Mouse (Mus musculus) heart, postnatal 0 days (tissue): Measurements from ENCODE around the gene Bptf.

ENCODE experiments used
- CTCF ChIP-seq: IDR thresholded peaks from 2 replicates; pipeline ENCODE4 v1.5.1; 2016; ENCODE audit warnings: antibody characterized with exemption, control low read depth, low read depth
- EP300 ChIP-seq: IDR thresholded peaks from 2 replicates; pipeline ENCODE4 v1.6.1; 2016; ENCODE audit warnings: antibody characterized with exemption, low read depth

DNA sequence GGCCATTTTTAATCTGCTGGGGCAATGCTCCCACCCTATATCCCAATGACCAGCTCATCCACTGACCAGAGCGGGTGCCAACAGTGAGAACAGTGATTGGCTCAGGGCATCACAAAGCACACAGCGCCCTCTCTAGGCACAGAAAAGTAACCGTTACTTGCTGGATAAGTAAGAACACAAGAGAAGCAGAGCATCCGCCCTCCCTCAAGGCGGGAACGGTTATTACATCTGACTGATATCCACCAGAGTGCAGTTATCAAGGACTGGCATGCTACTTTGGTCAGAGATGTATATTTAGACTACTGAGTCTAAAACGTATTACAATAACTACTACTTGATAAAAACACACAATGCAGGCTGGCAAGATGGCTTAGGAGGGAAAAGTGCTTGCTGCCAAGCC, 39.3 kb downstream of the Bptf start:
- TF ChIP-seq EP300 (no peak), CTCF (0 out of 2 replicates have a peak, but pooled peaks have one; percentile 14)
